Mouse (Mus musculus) bone marrow macrophage, adult 2 months (primary cell): ENCODE results near the gene Sypl. TPM values are rescaled to one million over a fixed set of nuclear protein-coding genes. Genes with fewer than 3 reads are reported as not detected.

Source experiments
- H3K27ac ChIP-seq: 2 replicates; pipeline ENCODE4 v1.5.1; 2012; ENCODE audit warnings: low read depth, low read length; ENCODE audit not compliant: insufficient read depth
- H3K4me1 ChIP-seq: 2 replicates; pipeline ENCODE4 v1.6.1; 2012; ENCODE audit warnings: low read length; ENCODE audit not compliant: control insufficient read depth, insufficient read depth
- H3K4me3 ChIP-seq: 2 replicates; pipeline ENCODE4 v1.5.1; 2012; ENCODE audit warnings: mild to moderate bottlenecking, low read length, moderate library complexity; ENCODE audit not compliant: insufficient read depth
- CTCF ChIP-seq: IDR thresholded peaks from 2 replicates; pipeline ENCODE4 v1.5.1; 2012; ENCODE audit warnings: low read depth, mild to moderate bottlenecking, low read length, moderate library complexity
- POLR2A ChIP-seq: IDR thresholded peaks from 2 replicates; pipeline ENCODE4 v1.6.1; 2012; ENCODE audit warnings: mild to moderate bottlenecking, low read depth, low read length, borderline replicate concordance
- polyA plus RNA-seq: library from polyadenylated mRNA; stranded (reverse); fragments of >200 nt; gene quantifications from 2 replicates; pipeline ENCODE4 v1.2.4, GENCODE M21; 2012; ENCODE audit not compliant: missing spikeins, insufficient read depth, insufficient read length

Gene Sypl
- 117 and 125 TPM in 2 replicates for polyA plus RNA-seq

GRCm38 (mm10) chr12:32953596-32954215, at the start of gene Sypl:
TSS of gene Sypl (plus strand) at chr12:32953891.
- H3K27ac ChIP-seq = peak within 1 kb of the TSS; percentile 96
- H3K4me3 ChIP-seq = peak within 1 kb of the TSS; percentile 100
- no peak for TF ChIP-seq POLR2A
- no peak for TF ChIP-seq CTCF
- H3K4me1 ChIP-seq = peaks cover 13% of the 10 kb centered on the region

- Histone ChIP-seq H3K4me1 (peaks cover 9% of the 10 kb centered on the region), H3K27ac (no peak overlapping the region)
These were observed 44.0 kb upstream of the Sypl start for GRCm38 (mm10) chr12:32909686-32910085.

GRCm38 (mm10) chr12:32910092-32910491, 43.6 kb upstream of the Sypl start:
- no peak overlapping the region for H3K4me3 ChIP-seq
- TF ChIP-seq CTCF = peak; percentile 27; the same call in 1 of the 2 replicates
- TF ChIP-seq POLR2A = no peak

More at GRCm38 (mm10) chr12:32909686-32910085, 44.0 kb upstream of the Sypl start:
- no peak for TF ChIP-seq POLR2A
- no peak for TF ChIP-seq CTCF
- no peak overlapping the region for H3K4me3 ChIP-seq

GRCm38 (mm10) chr12:32910560-32911194, 43.0 kb upstream of the Sypl start:
- Histone ChIP-seq H3K4me1 (peaks cover 9% of the 10 kb centered on the region), H3K4me3 (peak overlapping the region; percentile 17; the same call in 1 of the 2 replicates), H3K27ac (no peak overlapping the region)
- peak; percentile 79 for TF ChIP-seq CTCF
- no peak for TF ChIP-seq POLR2A

More at GRCm38 (mm10) chr12:32910092-32910491, 43.6 kb upstream of the Sypl start:
- Histone ChIP-seq H3K27ac (no peak overlapping the region), H3K4me1 (peaks cover 9% of the 10 kb centered on the region)

DNA sequence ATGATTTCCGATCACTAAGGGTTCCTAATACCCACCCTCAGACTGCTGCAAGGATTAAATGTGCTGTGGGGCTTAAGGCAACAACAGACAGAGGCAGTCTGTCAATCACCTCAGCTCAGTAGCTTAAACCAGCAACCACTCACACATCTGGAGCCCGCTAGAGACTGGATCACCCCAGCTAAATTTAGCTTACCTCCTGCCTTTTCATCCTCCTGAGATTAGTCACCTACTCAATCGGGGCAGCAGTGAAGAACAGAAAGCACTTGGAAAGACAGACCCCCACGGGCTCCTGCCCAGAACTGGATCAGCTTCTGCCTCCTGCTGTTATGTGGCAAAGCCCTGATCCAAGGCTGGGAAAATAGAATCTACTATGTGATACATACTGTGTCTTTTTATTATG, 42.1 kb upstream of the Sypl start:
- H3K4me3 ChIP-seq = no peak overlapping the region
- TF ChIP-seq POLR2A (no peak), CTCF (no peak)
- no peak overlapping the region for H3K27ac ChIP-seq
- peaks cover 9% of the 10 kb centered on the region for H3K4me1 ChIP-seq

GRCm38 (mm10) chr12:32912772-32913171, 40.9 kb upstream of the Sypl start:
- no peak overlapping the region for H3K4me3 ChIP-seq
- no peak for TF ChIP-seq CTCF
- TF ChIP-seq POLR2A = no peak
- peaks cover 9% of the 10 kb centered on the region for H3K4me1 ChIP-seq
- H3K27ac ChIP-seq = no peak overlapping the region

GRCm38 (mm10) chr12:32918683-32919082, 35.0 kb upstream of the Sypl start:
- TF ChIP-seq CTCF (no peak), POLR2A (no peak)
- peaks cover 9% of the 10 kb centered on the region for H3K4me1 ChIP-seq
- no peak overlapping the region for H3K27ac ChIP-seq
- H3K4me3 ChIP-seq = no peak overlapping the region

- TF ChIP-seq CTCF = no peak
- no peak for TF ChIP-seq POLR2A
- H3K27ac ChIP-seq = no peak overlapping the region
- H3K4me1 ChIP-seq = peaks cover 9% of the 10 kb centered on the region
- H3K4me3 ChIP-seq = no peak overlapping the region
These were observed 34.6 kb upstream of the Sypl start for GRCm38 (mm10) chr12:32919091-32919490.

- TF ChIP-seq CTCF (no peak), POLR2A (no peak)
- H3K27ac ChIP-seq = no peak overlapping the region
- H3K4me3 ChIP-seq = no peak overlapping the region
- H3K4me1 ChIP-seq = peaks cover 9% of the 10 kb centered on the region
These were observed 34.2 kb upstream of the Sypl start for GRCm38 (mm10) chr12:32919527-32919926.

DNA sequence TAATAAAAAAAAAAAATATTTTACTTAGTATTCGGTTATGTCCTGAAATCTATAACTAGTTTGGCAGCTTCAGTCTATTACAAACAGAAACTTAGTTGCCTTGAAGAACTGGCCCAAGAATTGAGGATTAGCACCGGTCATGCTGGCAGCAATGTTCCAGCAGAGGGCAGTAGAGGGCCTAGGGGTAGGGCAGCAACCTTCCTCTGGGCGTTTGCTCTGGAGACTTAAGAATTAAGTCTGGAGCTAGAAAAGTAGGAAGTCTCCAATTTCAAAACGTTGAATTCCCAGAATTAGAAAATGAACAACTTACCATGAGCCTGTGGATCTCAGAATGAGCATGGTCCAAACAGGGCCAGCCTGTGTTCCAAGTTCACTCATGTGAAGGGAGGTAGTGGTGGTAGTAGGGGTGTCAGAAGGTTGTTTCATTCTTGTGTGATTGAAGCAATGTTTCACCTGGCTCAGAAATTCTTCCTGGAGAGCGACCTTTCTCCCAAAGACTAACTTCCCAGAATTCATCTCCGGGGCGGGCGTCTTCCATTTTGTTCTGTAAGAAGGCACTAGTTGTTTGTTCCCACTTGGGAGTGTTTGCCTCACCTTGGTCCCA, 33.4 kb upstream of the Sypl start:
- TF ChIP-seq POLR2A (no peak), CTCF (peak; percentile 80)
- no peak overlapping the region for H3K4me3 ChIP-seq
- H3K27ac ChIP-seq = no peak overlapping the region
- H3K4me1 ChIP-seq = peaks cover 9% of the 10 kb centered on the region
